Mouse (Mus musculus) limb, embryonic 11.5 days (tissue): ENCODE measurements around the gene Cd37. TPM values are rescaled to one million over a fixed set of nuclear protein-coding genes. Genes with fewer than 3 reads are reported as not detected.
A peak's percentile ranks its signal among the peaks of the same experiment; 100 is the strongest.

Experiments
- ATAC-seq: fragments of 200-750 bp; cut with Nextera tagmentation; 2 replicates; pipeline ENCODE4 v1.8.0; 2017; ENCODE audit warnings: low read depth; ENCODE audit not compliant: insufficient number of reproducible peaks, low FRiP score, low TSS enrichment
- DNase-seq: peaks from one replicate; pipeline ENCODE4 v3.0.0-alpha.2; 2015; ENCODE audit warnings: low spot score
- H3K27ac ChIP-seq: fragments of 300-500 bp; sonication (generic); replicated peaks from 2 replicates; pipeline ENCODE4 v1.5.1; 2014; ENCODE audit warnings: low read depth, mild to moderate bottlenecking, low read length
- H3K27me3 ChIP-seq: fragments of 300-500 bp; sonication (generic); 2 replicates; pipeline ENCODE4 v1.6.1; 2014; ENCODE audit warnings: mild to moderate bottlenecking, low read length, mixed read lengths; ENCODE audit not compliant: control insufficient read depth, insufficient read depth
- H3K36me3 ChIP-seq: fragments of 300-500 bp; sonication (generic); 2 replicates; pipeline ENCODE4 v1.6.1; 2014; ENCODE audit warnings: mild to moderate bottlenecking, low read length, moderate library complexity, mixed read lengths; ENCODE audit not compliant: control insufficient read depth, insufficient read depth
- H3K4me1 ChIP-seq: fragments of 300-500 bp; sonication (generic); 2 replicates; pipeline ENCODE4 v1.6.1; 2014; ENCODE audit warnings: low read length, mixed read lengths; ENCODE audit not compliant: control insufficient read depth, insufficient read depth
- H3K4me2 ChIP-seq: fragments of 300-500 bp; sonication (generic); 2 replicates; pipeline ENCODE4 v1.6.1; 2014; ENCODE audit warnings: low read depth, mild to moderate bottlenecking, moderate library complexity; ENCODE audit not compliant: severe bottlenecking
- H3K4me3 ChIP-seq: fragments of 300-500 bp; sonication (generic); 2 replicates; pipeline ENCODE4 v1.5.1; 2014; ENCODE audit warnings: low read depth, low read length
- H3K9ac ChIP-seq: fragments of 300-500 bp; sonication (generic); 2 replicates; pipeline ENCODE4 v1.6.1; 2014; ENCODE audit warnings: mild to moderate bottlenecking, low read length
- H3K9me3 ChIP-seq: fragments of 300-500 bp; sonication (generic); 2 replicates; pipeline ENCODE4 v1.6.1; 2016; ENCODE audit warnings: low read length; ENCODE audit not compliant: control insufficient read depth
- WGBS: fragments of 180-500 bp; shearing (Covaris S2); extraction: QIAGEN DNeasy Blood & Tissue Kit; methylation state at CpG from one replicate; pipeline ENCODE4 v1.1.7; 2014; 5-methylcytosine and 5-hydroxymethylcytosine counted together
- polyA plus RNA-seq: library from polyadenylated mRNA; unstranded; fragments of >200 nt; fragmentation: Nextera tagmentation; extraction: Ambion mirVana; gene quantifications from 2 replicates; pipeline ENCODE4 v1.2.1, GENCODE M21; 2014

Cd37 gene
- polyA plus RNA-seq, 1 experiment from 2014 or later, result 1.6 TPM

- no peaks in the 10 kb centered on the region for H3K36me3 ChIP-seq
- 87% methylated on average over 7 of the region's 7 CpGs for WGBS
- 0 out of 2 replicates have a peak, but pooled peaks cover 13% of the 10 kb centered on the region for H3K4me1 ChIP-seq
- no peak for ATAC-seq
- no peak overlapping the region for H3K27ac ChIP-seq
- H3K4me3 ChIP-seq, result no peak overlapping the region
- H3K9ac ChIP-seq, result no peak overlapping the region
- no peak for DNase-seq
- no peaks in the 10 kb centered on the region for H3K9me3 ChIP-seq
- H3K4me2 ChIP-seq, result no peak overlapping the region
- peaks cover 3% of the 10 kb centered on the region; the same call in 1 of the 2 replicates for H3K27me3 ChIP-seq
Measured at GRCm38 (mm10) chr7:45240109-45240508, 1.2 kb upstream of the Cd37 start.

DNA sequence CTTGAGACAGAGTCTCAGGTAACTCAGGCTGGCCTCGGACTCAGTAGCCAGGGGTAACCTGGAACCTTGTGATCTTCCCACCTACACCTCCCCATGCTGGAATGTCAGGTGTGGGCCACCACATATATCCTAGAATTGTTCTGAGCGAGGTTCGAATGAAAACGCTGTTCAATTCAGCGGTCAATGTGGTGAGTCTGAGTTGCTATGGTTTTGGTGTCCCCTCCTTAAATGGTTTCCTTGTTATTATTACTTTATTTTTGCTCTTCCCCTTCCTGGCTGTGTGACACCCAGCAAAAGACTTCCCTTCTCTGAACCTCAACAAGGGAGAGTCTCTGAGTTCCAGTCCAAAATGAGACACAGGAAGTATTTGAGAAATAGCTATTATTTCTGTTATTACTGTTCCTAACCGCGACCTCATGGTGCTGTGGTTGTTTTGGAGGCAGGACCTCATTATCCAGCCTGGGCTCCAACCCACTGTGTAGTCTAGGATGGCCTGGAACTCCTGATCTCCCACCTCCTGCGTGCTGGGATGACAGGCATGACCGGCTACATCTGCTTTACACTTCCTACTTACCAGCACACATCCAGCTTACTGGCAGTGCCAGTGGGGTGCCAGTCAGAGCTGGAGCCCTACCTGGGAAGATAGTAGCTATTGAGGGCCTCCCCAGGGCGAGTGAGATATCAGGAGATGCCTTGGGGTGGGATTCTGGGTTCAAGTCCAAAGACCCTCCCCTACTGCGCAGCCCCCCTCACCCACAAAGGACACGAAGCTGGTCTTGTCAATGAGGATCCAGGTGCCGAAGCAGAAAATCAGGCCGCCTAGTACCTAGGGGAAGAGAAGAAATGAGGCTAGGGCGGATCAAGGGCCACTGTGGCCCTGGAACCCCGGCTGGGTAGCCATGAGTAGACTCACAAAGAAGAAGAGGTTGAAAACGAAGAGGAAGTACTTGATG is 892 bp downstream of the Cd37 start:
- H3K4me1 ChIP-seq, result peaks cover 27% of the 10 kb centered on the region
- DNase-seq (peak; percentile 20), ATAC-seq (no peak)
- H3K36me3 ChIP-seq, result peaks cover 2% of the 10 kb centered on the region; the same call in 1 of the 2 replicates
- no peaks in the 10 kb centered on the region for H3K9me3 ChIP-seq
- peaks cover 3% of the 10 kb centered on the region; the same call in 1 of the 2 replicates for H3K27me3 ChIP-seq
- H3K9ac ChIP-seq, result no peak overlapping the region
- H3K4me2 ChIP-seq, result no peak overlapping the region
- no peak overlapping the region for H3K4me3 ChIP-seq
- 80% methylated on average over 17 of the region's 17 CpGs for WGBS
- no peak overlapping the region for H3K27ac ChIP-seq

DNA sequence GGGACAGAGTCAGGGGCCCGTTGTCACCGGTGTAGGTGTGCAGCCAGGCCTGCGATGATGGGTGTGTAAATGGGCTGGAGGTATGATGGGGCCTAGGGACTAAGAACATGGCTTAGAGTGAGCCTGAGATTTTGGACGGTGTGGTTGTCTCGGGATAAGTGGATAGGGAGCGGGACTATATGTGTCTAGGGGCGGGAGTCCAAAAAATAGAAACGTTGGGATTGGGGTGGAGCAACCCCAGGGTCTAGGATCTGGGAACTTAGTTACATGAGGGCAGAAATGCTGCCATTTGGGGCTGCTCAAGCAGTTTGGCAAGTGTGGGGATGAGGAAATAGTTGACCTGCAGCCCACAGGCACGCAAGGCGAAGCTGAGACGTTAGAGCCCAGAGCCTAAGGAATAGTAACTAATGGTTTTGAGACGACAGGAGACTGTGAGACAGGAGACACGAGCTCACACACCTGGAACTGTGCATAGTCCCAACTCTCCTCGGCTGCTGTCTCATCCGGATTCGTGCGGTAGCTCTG is 3.2 kb downstream of the Cd37 start:
- H3K4me1 ChIP-seq, result peaks cover 29% of the 10 kb centered on the region
- H3K4me3 ChIP-seq, result peak overlapping the region; percentile 26
- peaks cover 17% of the 10 kb centered on the region for H3K36me3 ChIP-seq
- DNase-seq (peak; percentile 28), ATAC-seq (no peak)
- H3K27me3 ChIP-seq, result peaks cover 3% of the 10 kb centered on the region; the same call in 1 of the 2 replicates
- peak overlapping the region; percentile 32; the same call in 1 of the 2 replicates for H3K27ac ChIP-seq
- WGBS, result 21% methylated on average over 17 of the region's 17 CpGs
- 0 out of 2 replicates have a peak overlapping the region, but pooled peaks have one; percentile 43 for H3K9ac ChIP-seq
- H3K4me2 ChIP-seq, result peak overlapping the region; percentile 44
- H3K9me3 ChIP-seq, result no peaks in the 10 kb centered on the region

DNA sequence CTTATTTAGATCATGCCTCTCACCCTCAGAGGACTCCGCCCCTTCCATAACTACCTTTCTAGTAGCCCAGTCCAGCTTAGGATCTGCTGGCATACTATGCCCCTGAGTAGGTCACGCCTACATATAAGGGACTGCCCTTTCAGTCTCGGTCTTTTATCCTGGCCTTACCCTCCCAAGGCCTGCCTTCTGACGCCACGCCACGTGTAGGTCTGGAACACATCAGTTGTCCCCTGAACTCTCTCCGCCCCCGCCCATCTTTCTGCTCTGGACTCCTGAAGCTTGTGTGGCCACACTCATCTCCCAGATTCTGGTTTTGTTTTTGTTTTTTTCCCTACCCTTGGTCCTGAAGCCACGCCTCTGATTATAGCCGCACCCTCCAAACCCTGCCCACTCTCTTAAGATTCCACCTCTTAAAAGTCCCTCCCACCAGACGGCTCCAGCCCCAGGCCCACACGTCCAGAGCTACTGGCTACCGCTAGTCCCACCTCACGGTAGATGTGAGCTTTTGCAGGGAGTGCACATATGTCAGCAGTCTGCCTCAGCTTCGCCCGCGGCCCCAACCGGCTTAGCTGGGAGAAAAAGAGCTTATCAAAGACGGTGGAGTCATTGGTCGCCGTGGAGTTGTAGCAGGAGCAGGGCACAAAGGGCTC is 3.9 kb downstream of the Cd37 start:
- H3K9ac ChIP-seq, result peak overlapping the region; percentile 43; the same call in 1 of the 2 replicates
- H3K9me3 ChIP-seq, result no peaks in the 10 kb centered on the region
- peaks cover 17% of the 10 kb centered on the region for H3K36me3 ChIP-seq
- H3K27ac ChIP-seq, result peak overlapping the region; percentile 32
- H3K4me2 ChIP-seq, result peak overlapping the region; percentile 44
- 3% methylated on average over 21 of the region's 21 CpGs for WGBS
- peaks cover 3% of the 10 kb centered on the region; the same call in 1 of the 2 replicates for H3K27me3 ChIP-seq
- peaks cover 26% of the 10 kb centered on the region for H3K4me1 ChIP-seq
- peak; percentile 83 for ATAC-seq
- peak; percentile 82 for DNase-seq
- peak overlapping the region; percentile 26 for H3K4me3 ChIP-seq

GRCm38 (mm10) chr7:45234333-45234841 is 4.5 kb downstream of the Cd37 start:
- Histone ChIP-seq H3K36me3 (peaks cover 23% of the 10 kb centered on the region), H3K9ac (no peak overlapping the region), H3K27ac (peak overlapping the region; percentile 68), H3K4me1 (peaks cover 26% of the 10 kb centered on the region), H3K4me3 (no peak overlapping the region), H3K4me2 (peak overlapping the region; percentile 44), H3K9me3 (no peaks in the 10 kb centered on the region), H3K27me3 (peaks cover 3% of the 10 kb centered on the region; the same call in 1 of the 2 replicates)
- 8% methylated on average over 29 of the region's 29 CpGs for WGBS
- ATAC-seq (no peak), DNase-seq (peak; percentile 70)

DNA sequence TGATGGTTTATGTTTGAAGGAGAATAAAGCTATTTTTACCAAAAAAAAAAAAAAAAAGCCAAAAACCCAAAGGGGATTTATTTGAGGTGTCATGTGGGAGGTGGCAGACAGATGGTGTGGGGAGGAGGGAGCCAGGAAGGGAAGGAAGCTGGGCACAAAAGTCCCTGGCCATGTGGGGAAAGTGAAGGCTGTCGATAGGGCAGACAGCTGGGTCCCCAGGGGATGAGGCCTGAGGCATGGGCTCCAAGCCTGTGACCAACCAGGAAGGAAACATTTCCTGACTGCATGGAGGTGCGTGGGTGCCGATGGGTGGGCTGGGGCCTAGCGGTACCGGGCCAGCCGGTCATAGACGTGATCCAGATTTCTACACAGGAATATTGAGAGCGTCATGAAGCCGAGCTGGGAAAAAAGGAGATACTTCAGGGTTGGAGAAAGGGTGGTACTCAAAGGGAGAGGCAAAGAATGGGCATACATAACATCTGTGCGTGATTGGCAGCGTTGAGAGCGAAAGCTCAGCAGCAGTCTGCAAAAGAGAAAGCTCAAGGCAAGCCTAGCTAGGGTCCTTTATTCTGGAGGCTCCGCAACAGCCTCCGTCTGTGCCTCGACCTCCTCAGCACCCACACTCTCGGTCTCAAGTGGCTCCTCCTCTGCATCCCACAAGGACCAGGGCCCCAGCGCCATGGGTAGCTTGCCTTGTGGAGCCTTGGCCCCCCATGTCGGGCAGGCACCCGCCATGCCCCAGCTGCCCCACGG is 5.2 kb downstream of the Cd37 start:
- Histone ChIP-seq H3K4me1 (peaks cover 26% of the 10 kb centered on the region), H3K36me3 (peaks cover 29% of the 10 kb centered on the region), H3K27ac (peak overlapping the region; percentile 68), H3K27me3 (no peaks in the 10 kb centered on the region), H3K4me3 (no peak overlapping the region), H3K9ac (no peak overlapping the region), H3K9me3 (no peaks in the 10 kb centered on the region), H3K4me2 (peak overlapping the region; percentile 44)
- WGBS, result 24% methylated on average over 20 of the region's 20 CpGs
- DNase-seq (peak; percentile 55), ATAC-seq (no peak)

- H3K4me3 ChIP-seq, result no peak overlapping the region
- WGBS, result 64% methylated on average over 13 of the region's 13 CpGs
- H3K4me2 ChIP-seq, result no peak overlapping the region
- H3K4me1 ChIP-seq, result peaks cover 26% of the 10 kb centered on the region
- H3K9ac ChIP-seq, result no peak overlapping the region
- no peaks in the 10 kb centered on the region for H3K27me3 ChIP-seq
- peaks cover 37% of the 10 kb centered on the region for H3K36me3 ChIP-seq
- DNase-seq (peak; percentile 22), ATAC-seq (no peak)
- H3K27ac ChIP-seq, result no peak overlapping the region
- H3K9me3 ChIP-seq, result no peaks in the 10 kb centered on the region
Measured at GRCm38 (mm10) chr7:45232716-45233465, 6.0 kb downstream of the Cd37 start.
